8 mouse cellular contexts compared by ENCODE assay signal in genomic region chr1:87854851-87855251, GRCm38 (mm10). TPM values are rescaled to one million over a fixed set of nuclear protein-coding genes. Genes with fewer than 3 reads are reported as not detected.
DNase-seq lines count a peak whose midpoint lies in the region; ATAC-seq and TF ChIP-seq lines count a peak whose summit lies in the region.

No protein-coding gene starts in this region.

- H3K27ac ChIP-seq in bone marrow macrophage, adult 2 months (ENCODE audit: insufficient read depth, low read depth, low read length): peak overlapping the region; percentile 80
- no peak overlapping the region for H3K27ac ChIP-seq in forebrain, embryonic 16.5 days (ENCODE audit: low read length)
- H3K27ac ChIP-seq in liver, embryonic 11.5 days (ENCODE audit: low read depth, low read length): 0 out of 2 replicates have a peak overlapping the region, but pooled peaks have one; percentile 28
- peak overlapping the region; percentile 51 for H3K27ac ChIP-seq in small intestine, adult 2 months (ENCODE audit: insufficient read depth, low read depth, low read length)

- DNase-seq in CD4-positive, CD25-positive, alpha-beta regulatory T cell, adult 2 months (ENCODE audit: low read depth, low spot score): peak; percentile 56
- DNase-seq in liver, embryonic 11.5 days (ENCODE audit: low spot score): no peak
- DNase-seq in ovary, postnatal 36 days (ENCODE audit: low spot score): no peak
- no peak for DNase-seq in testis, postnatal 14 days (ENCODE audit: low spot score)

- peak overlapping the region; percentile 97 for H3K4me2 ChIP-seq in forebrain, embryonic 16.5 days (ENCODE audit: low read length)
- peak overlapping the region; percentile 98 for H3K4me2 ChIP-seq in liver, embryonic 11.5 days

- no peak for ATAC-seq in CD4-positive, CD25-positive, alpha-beta regulatory T cell, adult 4 months
- ATAC-seq in forebrain, embryonic 16.5 days: no peak
- no peak for ATAC-seq in liver, embryonic 11.5 days (replicated peaks; ENCODE audit: low FRiP score)

- H3K4me1 ChIP-seq in bone marrow macrophage, adult 2 months (ENCODE audit: control insufficient read depth, insufficient read depth, low read length): peaks cover 62% of the 10 kb centered on the region
- H3K4me1 ChIP-seq in forebrain, embryonic 16.5 days (replicated peaks; ENCODE audit: control insufficient read depth, insufficient read depth, low read length): peaks cover 16% of the 10 kb centered on the region
- peaks cover 19% of the 10 kb centered on the region for H3K4me1 ChIP-seq in liver, embryonic 11.5 days (replicated peaks; ENCODE audit: control insufficient read depth, insufficient read depth, low read length)
- peaks cover 11% of the 10 kb centered on the region; the same call in 1 of the 2 replicates for H3K4me1 ChIP-seq in small intestine, adult 2 months (ENCODE audit: control insufficient read depth, insufficient read depth, insufficient read length, low read length)

- H3K4me3 ChIP-seq in bone marrow macrophage, adult 2 months (ENCODE audit: insufficient read depth, low read length): peak overlapping the region; percentile 96
- H3K4me3 ChIP-seq in forebrain, embryonic 16.5 days (replicated peaks; ENCODE audit: low read length): peak overlapping the region; percentile 92
- peak overlapping the region; percentile 98 for H3K4me3 ChIP-seq in liver, embryonic 11.5 days (ENCODE audit: low read depth, low read length)
- peak overlapping the region; percentile 41 for H3K4me3 ChIP-seq in small intestine, adult 2 months (ENCODE audit: low read depth, low read length)

- no peak for TF ChIP-seq POLR2A in bone marrow macrophage, adult 2 months (IDR thresholded peaks at IDR 0.05; ENCODE audit: borderline replicate concordance, low read depth, low read length)
- no peak for TF ChIP-seq POLR2A in small intestine, adult 2 months (IDR thresholded peaks at IDR 0.05; ENCODE audit: low read depth, low read length)

- no peak overlapping the region for H3K9ac ChIP-seq in forebrain, embryonic 16.5 days (replicated peaks; ENCODE audit: low read depth, low read length)
- H3K9ac ChIP-seq in liver, embryonic 11.5 days (ENCODE audit: low read depth, low read length): peak overlapping the region; percentile 94; the same call in 1 of the 2 replicates

- TF ChIP-seq CTCF in bone marrow macrophage, adult 2 months (IDR thresholded peaks at IDR 0.05; ENCODE audit: low read depth, low read length): no peak
- TF ChIP-seq CTCF in small intestine, adult 2 months (IDR thresholded peaks at IDR 0.05; ENCODE audit: extremely low read depth, insufficient read length, insufficient replicate concordance, low read depth, low read length): no peak

- H3K36me3 ChIP-seq in forebrain, embryonic 16.5 days (ENCODE audit: control insufficient read depth, insufficient read depth): no peaks in the 10 kb centered on the region
- no peaks in the 10 kb centered on the region for H3K36me3 ChIP-seq in liver, embryonic 11.5 days (ENCODE audit: control insufficient read depth, insufficient read depth, low read length)
- no peaks in the 10 kb centered on the region for H3K36me3 ChIP-seq in small intestine, adult 2 months (ENCODE audit: control insufficient read depth, insufficient read depth, low read length)

- no peaks in the 10 kb centered on the region for H3K27me3 ChIP-seq in forebrain, embryonic 16.5 days (replicated peaks; ENCODE audit: control insufficient read depth, insufficient read depth, low read length)
- H3K27me3 ChIP-seq in liver, embryonic 11.5 days (replicated peaks; ENCODE audit: control insufficient read depth, insufficient read depth, low read length): no peaks in the 10 kb centered on the region
- no peaks in the 10 kb centered on the region for H3K27me3 ChIP-seq in small intestine, adult 2 months (ENCODE audit: control insufficient read depth, insufficient read depth, low read length)

- H3K9me3 ChIP-seq in forebrain, embryonic 16.5 days (ENCODE audit: control insufficient read depth, low read length): no peaks in the 10 kb centered on the region
- no peaks in the 10 kb centered on the region for H3K9me3 ChIP-seq in liver, embryonic 11.5 days (ENCODE audit: control insufficient read depth, low read length)

- 30% methylated on average over 2 of the region's 2 CpGs for WGBS in forebrain, embryonic 16.5 days
- WGBS in liver, embryonic 11.5 days: 17% methylated on average over 2 of the region's 2 CpGs
- WGBS in small intestine, adult 2 months: 3% methylated on average over 2 of the region's 2 CpGs

RNA-seq across cellular contexts. Expression of gene Dgkd, which starts 1.8 kb away (rescaled TPM):
- 10 to 100 TPM; 38.7 to 57.0 TPM for polyA plus RNA-seq in CD4-positive, CD25-positive, alpha-beta regulatory T cell, adult 4 months (2017; shearing (Covaris generic))
- polyA plus RNA-seq in bone marrow macrophage, adult 2 months (2012; ENCODE audit: insufficient read depth, insufficient read length, missing spikeins): 91.0 and 100 TPM in 2 replicates
- 57.7 TPM in 2 replicates for polyA plus RNA-seq in forebrain, embryonic 16.5 days (2015; fragmentation: Nextera tagmentation; extraction: Ambion mirVana)
- 33.5 and 33.7 TPM in 2 replicates for polyA plus RNA-seq in liver, embryonic 11.5 days (2014; fragmentation: Nextera tagmentation; extraction: Ambion mirVana)
- 21.5 and 47.1 TPM in 2 replicates for polyA plus RNA-seq in small intestine, adult 2 months (2012; rRNA removed)

RNA-seq across cellular contexts. Expression of gene Sag, which starts 51.4 kb away (rescaled TPM):
- 1 to 10 TPM; 6.2 to 6.4 TPM for polyA plus RNA-seq in CD4-positive, CD25-positive, alpha-beta regulatory T cell, adult 4 months (2017; shearing (Covaris generic))
- 0.93 and 1.2 TPM in 2 replicates for polyA plus RNA-seq in bone marrow macrophage, adult 2 months (2012; ENCODE audit: insufficient read depth, insufficient read length, missing spikeins)
- polyA plus RNA-seq in forebrain, embryonic 16.5 days (2015; fragmentation: Nextera tagmentation; extraction: Ambion mirVana): 1.4 and 1.9 TPM in 2 replicates
- 3.0 and 3.3 TPM in 2 replicates for polyA plus RNA-seq in liver, embryonic 11.5 days (2014; fragmentation: Nextera tagmentation; extraction: Ambion mirVana)
- 0.05 and 0.16 TPM in 2 replicates for polyA plus RNA-seq in small intestine, adult 2 months (2012; rRNA removed)

Comparison
In these comparisons a context has a peak if more than half of its experiments do, and no peak if none do; other contexts are left out.
1. H3K4me3 ChIP-seq: peak in every context shown above with its lines; median percentile 98 in liver, embryonic 11.5 days; 96 in bone marrow macrophage, adult 2 months; 92 in forebrain, embryonic 16.5 days; 41 in small intestine, adult 2 months.